Mouse (Mus musculus): ENCODE data around the gene Cdh24.

- no peak for TF ChIP-seq CTCF (IDR thresholded peaks at IDR 0.05)
- TF ChIP-seq EP300 (IDR thresholded peaks at IDR 0.05): no peak
Measured at GRCm38 (mm10) chr14:54676290-54676689, 35.1 kb upstream of the Cdh24 start.
